Mouse (Mus musculus) adipocyte (in vitro differentiated cells): ENCODE results near the gene Grin2b.
"Not testable (repeated sequence)": the region's sequence is repeated elsewhere in the genome, so short reads cannot be mapped to it uniquely, and the experiment has no call there.

Source experiments
- DNase-seq: peaks from one replicate; pipeline ENCODE4 v3.0.0-alpha.2; 2016; ENCODE audit warnings: low spot score

Gene Grin2b

DNA sequence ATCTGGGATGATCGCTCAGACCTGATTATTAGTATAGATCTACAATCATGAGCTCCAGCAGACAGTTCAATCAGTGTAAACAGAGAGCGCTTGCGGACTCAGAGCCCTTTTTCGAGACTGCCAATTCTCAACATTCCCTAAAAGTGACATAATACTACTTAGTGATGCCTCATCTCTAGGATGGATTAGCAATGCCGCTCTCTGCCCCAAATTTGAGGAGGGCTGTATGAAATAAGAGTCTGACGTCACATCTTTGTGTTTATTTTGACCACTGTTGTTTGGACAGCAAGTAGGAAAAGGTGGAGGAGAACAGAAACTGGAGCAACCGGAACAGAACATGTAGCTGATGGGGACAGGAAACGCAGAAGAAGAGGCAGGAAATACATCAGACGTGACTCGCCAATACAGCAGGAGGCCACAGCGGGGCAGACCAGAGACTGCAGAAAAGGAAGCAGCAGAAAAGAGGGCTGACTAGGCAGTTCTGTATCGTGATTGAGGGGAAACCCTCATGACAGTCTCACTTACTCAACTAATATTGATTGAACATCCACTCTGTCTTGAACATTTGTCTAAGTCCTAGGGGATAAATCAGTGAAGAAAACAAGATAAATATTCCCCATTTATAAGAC, 472.5 kb downstream of the Grin2b start:
- DNase-seq, result no peak

DNA sequence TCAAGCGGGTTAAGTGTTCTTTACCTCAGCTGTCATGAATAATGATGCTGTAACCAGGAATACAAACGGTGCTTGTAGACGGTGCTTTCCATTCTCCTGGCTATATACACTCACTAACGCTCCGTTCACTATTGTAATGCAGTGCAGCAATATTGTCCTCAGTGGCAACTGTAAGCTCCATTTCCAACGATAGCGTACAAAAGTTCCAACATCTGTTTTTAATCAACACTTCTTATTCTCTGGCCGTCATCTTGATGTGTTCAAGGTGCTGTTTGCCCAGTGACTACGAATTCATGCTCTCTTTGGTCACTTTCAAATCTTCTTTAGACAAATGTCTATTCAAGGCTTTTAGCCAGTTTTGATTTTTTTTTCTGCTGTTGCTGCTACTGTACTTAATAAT, 480.8 kb downstream of the Grin2b start:
- DNase-seq, result no peak

- no peak for DNase-seq
Measured at GRCm38 (mm10) chr6:135691561-135691960, 481.8 kb downstream of the Grin2b start.

DNA sequence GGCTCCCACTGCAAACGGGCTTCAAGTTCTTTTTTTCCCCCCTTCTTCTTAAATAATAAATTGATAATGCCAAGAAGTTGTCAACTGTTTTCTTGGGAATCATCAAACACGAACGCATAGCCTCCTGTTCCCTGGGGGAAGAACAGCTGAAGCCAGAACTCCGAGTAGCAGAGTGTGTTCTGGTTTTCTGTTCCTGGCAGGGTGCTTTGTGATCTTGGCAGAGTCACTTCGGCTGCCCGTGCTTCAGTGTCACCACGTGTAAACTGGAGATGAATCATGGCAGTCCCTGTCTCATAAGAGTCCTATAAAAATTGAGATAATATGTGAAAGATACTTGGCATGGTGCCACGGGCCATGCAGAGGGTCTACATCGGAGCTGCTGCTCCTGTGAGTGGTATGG, 485.4 kb downstream of the Grin2b start:
- DNase-seq, result no peak

DNA sequence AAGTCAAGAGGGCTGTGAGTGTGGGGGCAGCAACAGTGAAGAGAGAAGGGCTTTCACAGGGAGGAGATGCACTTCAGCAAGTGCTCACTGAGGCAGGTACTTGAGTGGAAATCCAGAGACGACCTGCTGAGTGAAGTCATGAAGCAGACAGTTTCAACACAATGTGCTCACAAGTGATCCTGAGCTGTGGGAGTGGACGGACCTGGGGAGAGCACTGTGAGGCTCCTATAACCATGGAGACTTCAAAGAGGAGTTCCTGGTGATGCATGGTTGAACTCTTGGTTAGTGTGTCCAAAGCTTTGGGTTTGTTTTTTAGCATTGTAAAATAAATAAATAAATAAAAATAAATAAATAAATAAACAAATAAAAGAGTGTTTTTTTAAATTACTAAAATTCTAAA, 489.1 kb downstream of the Grin2b start:
- no peak for DNase-seq

DNA sequence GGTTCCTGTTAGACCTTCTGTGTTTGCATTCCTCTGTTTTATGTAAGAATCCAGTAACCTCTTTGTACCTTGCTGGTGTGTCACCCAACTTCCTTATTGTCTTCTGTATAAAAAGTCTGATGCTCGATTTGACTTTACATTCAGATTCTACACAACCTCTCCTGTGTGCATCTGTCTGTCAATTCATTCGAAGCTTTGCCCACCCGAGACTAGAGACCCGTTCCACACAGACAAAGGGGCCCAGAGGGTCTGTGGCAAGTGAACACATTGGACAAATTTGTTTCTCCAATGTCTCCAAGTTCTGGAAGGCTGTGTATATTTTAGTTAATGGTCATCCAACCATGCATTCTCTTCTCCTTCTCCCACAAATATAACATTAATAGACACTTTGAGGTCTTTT, 491.9 kb downstream of the Grin2b start:
- DNase-seq, result not testable (repeated sequence)

- no peak for DNase-seq
Measured at GRCm38 (mm10) chr6:135680105-135680710, 493.1 kb downstream of the Grin2b start.

- no peak for DNase-seq
Measured at GRCm38 (mm10) chr6:135674380-135674779, 498.9 kb downstream of the Grin2b start.

DNA sequence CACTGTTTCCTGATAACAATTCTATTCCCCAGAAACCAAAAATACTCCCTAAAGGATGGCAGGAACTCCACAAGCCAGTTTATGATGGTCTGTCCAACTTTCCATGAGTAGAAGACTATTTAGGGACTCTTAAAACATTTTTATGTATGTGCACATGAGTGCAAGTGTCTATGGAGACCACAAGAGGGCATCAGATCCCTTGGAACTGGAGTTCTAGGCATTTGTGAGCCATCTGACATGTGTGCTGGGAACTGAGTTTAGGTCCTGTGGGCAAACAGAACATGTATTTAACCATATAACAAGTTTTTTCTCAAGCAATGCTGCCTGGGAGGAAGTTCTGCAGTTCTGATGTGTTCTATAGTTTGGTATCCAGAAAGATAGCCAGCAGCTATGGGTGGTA, 501.3 kb downstream of the Grin2b start:
- DNase-seq, result no peak
